Mouse (Mus musculus) midbrain, embryonic 14.5 days (tissue): ENCODE measurements at regions not wholly inside any gene's neighbourhood (a gene's known extent, or its start where the extent isn't known, plus 50 kb on each side); places are given as distances from the start of the nearest gene placed in this dataset.
A peak's percentile ranks its signal among the peaks of the same experiment; 100 is the strongest.

Experiments used
- ATAC-seq: fragments of 200-750 bp; cut with Nextera tagmentation; 2 replicates; pipeline ENCODE4 v1.8.0; 2017; ENCODE audit warnings: moderate number of reproducible peaks, moderate library complexity; ENCODE audit not compliant: low FRiP score, low TSS enrichment
- DNase-seq: peaks from one replicate; pipeline ENCODE4 v3.0.0-alpha.2; 2015
- H3K27ac ChIP-seq: fragments of 300-500 bp; sonication (generic); replicated peaks from 2 replicates; pipeline ENCODE4 v1.5.1; 2014; ENCODE audit warnings: mild to moderate bottlenecking, low read depth, low read length, moderate library complexity
- H3K27me3 ChIP-seq: fragments of 300-500 bp; sonication (generic); 2 replicates; pipeline ENCODE4 v1.6.1; 2014; ENCODE audit warnings: low read length, control low read depth, mixed read lengths; ENCODE audit not compliant: control insufficient read depth, insufficient read depth
- H3K36me3 ChIP-seq: fragments of 300-500 bp; sonication (generic); 2 replicates; pipeline ENCODE4 v1.6.1; 2014; ENCODE audit warnings: low read length, control low read depth; ENCODE audit not compliant: control insufficient read depth, insufficient read depth
- H3K4me1 ChIP-seq: fragments of 300-500 bp; sonication (generic); 2 replicates; pipeline ENCODE4 v1.6.1; 2014; ENCODE audit warnings: mild to moderate bottlenecking, antibody characterized with exemption, low read length, control low read depth; ENCODE audit not compliant: control insufficient read depth, insufficient read depth
- H3K4me2 ChIP-seq: fragments of 300-500 bp; sonication (generic); 2 replicates; pipeline ENCODE4 v1.6.1; 2014; ENCODE audit warnings: mild to moderate bottlenecking, low read length, moderate library complexity
- H3K4me3 ChIP-seq: fragments of 300-500 bp; sonication (generic); replicated peaks from 2 replicates; pipeline ENCODE4 v1.5.1; 2014; ENCODE audit warnings: low read depth, low read length
- H3K9ac ChIP-seq: fragments of 300-500 bp; sonication (generic); replicated peaks from 2 replicates; pipeline ENCODE4 v1.6.1; 2014; ENCODE audit warnings: mild to moderate bottlenecking, low read length, moderate library complexity
- H3K9me3 ChIP-seq: fragments of 300-500 bp; sonication (generic); 2 replicates; pipeline ENCODE4 v1.6.1; 2016; ENCODE audit warnings: low read length, control low read depth, mixed read lengths; ENCODE audit not compliant: control insufficient read depth
- WGBS: fragments of 180-500 bp; shearing (Covaris S2); extraction: QIAGEN DNeasy Blood & Tissue Kit; methylation state at CpG from one replicate; pipeline ENCODE4 v1.1.7; 2014; 5-methylcytosine and 5-hydroxymethylcytosine counted together

DNA sequence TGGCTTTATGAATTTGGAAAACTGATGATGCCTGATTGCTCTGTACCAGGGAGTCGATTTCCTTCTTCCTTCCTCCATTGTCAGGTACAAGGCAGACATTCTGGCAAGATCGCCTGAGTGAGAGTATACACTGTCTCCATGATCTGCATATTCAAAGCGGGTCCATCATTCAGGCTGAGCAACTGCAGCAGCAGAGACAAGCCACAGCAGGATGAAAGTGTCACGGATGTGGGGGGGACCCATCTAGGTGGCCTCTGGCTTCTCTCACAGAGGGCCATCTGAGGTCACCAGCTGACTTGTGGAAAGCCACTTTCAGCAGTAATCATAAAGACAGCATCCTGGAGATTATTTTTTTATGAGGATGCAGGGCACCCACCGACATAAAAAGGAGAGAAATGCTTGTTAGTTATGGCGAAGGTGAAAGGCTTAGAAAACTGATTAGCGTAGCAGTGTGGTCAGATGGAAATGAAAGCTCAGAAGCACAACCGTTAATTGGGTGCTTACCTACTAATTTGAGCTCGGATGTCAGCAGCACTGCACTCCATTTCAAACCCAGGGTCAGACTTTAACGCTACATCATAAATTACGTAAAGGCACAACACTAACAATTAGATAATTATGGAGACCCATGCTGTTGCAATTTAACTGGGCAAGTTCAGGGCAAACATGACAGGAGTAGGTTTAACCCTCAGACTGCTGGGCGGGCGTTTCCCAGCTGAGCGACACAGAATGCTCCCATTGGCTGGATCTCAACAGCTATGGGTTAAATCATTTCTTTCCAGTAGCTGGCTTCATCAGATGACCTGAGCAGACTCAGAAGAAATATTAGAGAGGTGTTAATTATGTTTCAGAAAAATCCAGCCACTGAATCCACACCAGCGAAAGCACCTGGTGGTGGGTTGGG, 189.3 kb downstream of the Arrdc4 start:
- Histone ChIP-seq H3K27ac (no peak overlapping the region), H3K9me3 (no peaks in the 10 kb centered on the region), H3K4me3 (no peak overlapping the region), H3K9ac (no peak overlapping the region), H3K4me2 (no peak overlapping the region), H3K4me1 (no peaks in the 10 kb centered on the region), H3K27me3 (no peaks in the 10 kb centered on the region), H3K36me3 (no peaks in the 10 kb centered on the region)
- WGBS = 68% methylated on average over 15 of the region's 15 CpGs
- DNase-seq (peak; percentile 14), ATAC-seq (no peak)

GRCm38 (mm10) chr7:68550330-68550729, 198.7 kb downstream of the Arrdc4 start:
- Histone ChIP-seq H3K9me3 (no peaks in the 10 kb centered on the region), H3K9ac (no peak overlapping the region), H3K4me1 (no peaks in the 10 kb centered on the region), H3K4me2 (no peak overlapping the region), H3K36me3 (no peaks in the 10 kb centered on the region), H3K27me3 (no peaks in the 10 kb centered on the region), H3K27ac (no peak overlapping the region), H3K4me3 (no peak overlapping the region)
- no peak for DNase-seq
- no peak for ATAC-seq
- 14% methylated on average over 3 of the region's 3 CpGs for WGBS

- Histone ChIP-seq H3K4me3 (no peak overlapping the region), H3K4me1 (no peaks in the 10 kb centered on the region), H3K9ac (no peak overlapping the region), H3K27ac (no peak overlapping the region), H3K27me3 (no peaks in the 10 kb centered on the region), H3K9me3 (no peaks in the 10 kb centered on the region), H3K4me2 (no peak overlapping the region), H3K36me3 (no peaks in the 10 kb centered on the region)
- no peak for DNase-seq
- no peak for ATAC-seq
These were observed 200.9 kb downstream of the Arrdc4 start for GRCm38 (mm10) chr7:68548176-68548575.

- Histone ChIP-seq H3K9me3 (no peaks in the 10 kb centered on the region), H3K36me3 (no peaks in the 10 kb centered on the region), H3K27me3 (no peaks in the 10 kb centered on the region), H3K4me3 (no peak overlapping the region), H3K4me2 (no peak overlapping the region), H3K4me1 (no peaks in the 10 kb centered on the region), H3K27ac (no peak overlapping the region), H3K9ac (no peak overlapping the region)
- 67% methylated on average over 11 of the region's 11 CpGs for WGBS
- peak; percentile 51 for DNase-seq
- no peak for ATAC-seq
These were observed 204.9 kb downstream of the Arrdc4 start for GRCm38 (mm10) chr7:68544136-68544535.

GRCm38 (mm10) chr7:68509096-68509495, 235.5 kb downstream of the Fam169b start:
- Histone ChIP-seq H3K4me1 (no peaks in the 10 kb centered on the region), H3K9ac (no peak overlapping the region), H3K36me3 (no peaks in the 10 kb centered on the region), H3K27ac (no peak overlapping the region), H3K4me2 (no peak overlapping the region), H3K9me3 (no peaks in the 10 kb centered on the region; the same call in 1 of the 2 replicates), H3K4me3 (no peak overlapping the region), H3K27me3 (no peaks in the 10 kb centered on the region)
- WGBS = 91% methylated on average over 6 of the region's 6 CpGs
- ATAC-seq = no peak
- no peak for DNase-seq

GRCm38 (mm10) chr7:68491143-68491810, 217.6 kb downstream of the Fam169b start:
- no peaks in the 10 kb centered on the region for H3K27me3 ChIP-seq
- H3K4me1 ChIP-seq = no peaks in the 10 kb centered on the region
- H3K4me2 ChIP-seq = no peak overlapping the region
- no peak overlapping the region for H3K9ac ChIP-seq
- H3K27ac ChIP-seq = no peak overlapping the region
- no peak overlapping the region for H3K4me3 ChIP-seq
- no peaks in the 10 kb centered on the region for H3K9me3 ChIP-seq
- ATAC-seq (no peak), DNase-seq (no peak)
- no peaks in the 10 kb centered on the region for H3K36me3 ChIP-seq
- WGBS = 78% methylated on average over 6 of the region's 6 CpGs

DNA sequence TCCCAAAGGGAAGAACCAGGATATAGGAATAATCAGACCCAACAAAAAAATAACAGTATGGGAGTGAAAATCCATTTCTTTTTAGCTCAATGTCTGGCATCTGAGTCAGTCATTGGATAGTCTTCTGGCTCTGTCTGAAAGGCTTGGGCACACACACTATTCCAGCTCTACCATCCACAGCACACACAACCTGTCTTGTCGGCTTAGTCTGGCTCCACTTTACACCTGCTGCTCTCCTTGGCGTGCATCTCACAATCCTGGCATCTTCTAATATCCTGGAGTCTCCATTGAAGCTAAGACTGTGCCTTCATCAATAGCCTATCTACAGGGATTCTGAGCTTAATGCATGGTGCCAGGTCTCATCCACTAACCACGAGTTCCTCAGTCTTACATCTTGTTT, 213.0 kb downstream of the Fam169b start:
- no peak for DNase-seq
- Histone ChIP-seq H3K4me1 (no peaks in the 10 kb centered on the region), H3K27ac (no peak overlapping the region), H3K9me3 (no peaks in the 10 kb centered on the region), H3K36me3 (no peaks in the 10 kb centered on the region), H3K9ac (no peak overlapping the region), H3K4me3 (no peak overlapping the region), H3K27me3 (no peaks in the 10 kb centered on the region), H3K4me2 (no peak overlapping the region)
- 88% methylated on average over 3 of the region's 3 CpGs for WGBS
- ATAC-seq = no peak

- H3K4me3 ChIP-seq = no peak overlapping the region
- H3K27me3 ChIP-seq = no peaks in the 10 kb centered on the region
- H3K36me3 ChIP-seq = no peaks in the 10 kb centered on the region
- no peak for DNase-seq
- H3K27ac ChIP-seq = no peak overlapping the region
- WGBS = 77% methylated on average over 10 of the region's 10 CpGs
- ATAC-seq = no peak
- H3K4me2 ChIP-seq = no peak overlapping the region
- H3K9ac ChIP-seq = no peak overlapping the region
- no peaks in the 10 kb centered on the region for H3K9me3 ChIP-seq
- no peaks in the 10 kb centered on the region for H3K4me1 ChIP-seq
These were observed 208.9 kb downstream of the Fam169b start for GRCm38 (mm10) chr7:68482553-68482952.

DNA sequence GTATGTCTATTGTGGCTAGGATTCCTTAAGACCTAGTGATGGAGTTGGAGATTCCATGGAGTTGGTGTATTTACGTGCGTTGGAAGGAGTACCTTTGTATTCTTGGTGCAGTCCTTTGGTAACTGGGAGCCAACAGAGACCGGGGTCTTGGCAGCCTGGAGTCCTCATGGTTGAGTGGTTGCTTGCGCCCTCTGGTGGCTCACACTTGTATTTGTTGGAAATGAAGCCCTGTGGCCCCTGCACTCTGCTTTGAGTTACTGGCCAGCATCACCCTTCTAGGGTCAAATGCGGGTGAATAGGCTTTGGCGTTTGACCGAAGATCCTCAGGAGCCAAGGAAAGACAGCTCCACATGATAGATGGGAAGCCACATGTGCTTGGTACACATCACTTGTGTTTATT, 207.1 kb downstream of the Fam169b start:
- H3K4me2 ChIP-seq = no peak overlapping the region
- H3K4me1 ChIP-seq = no peaks in the 10 kb centered on the region
- DNase-seq (peak; percentile 77), ATAC-seq (no peak)
- no peaks in the 10 kb centered on the region for H3K36me3 ChIP-seq
- no peak overlapping the region for H3K9ac ChIP-seq
- WGBS = 36% methylated on average over 7 of the region's 7 CpGs
- no peak overlapping the region for H3K27ac ChIP-seq
- H3K27me3 ChIP-seq = no peaks in the 10 kb centered on the region
- H3K9me3 ChIP-seq = no peaks in the 10 kb centered on the region
- H3K4me3 ChIP-seq = no peak overlapping the region
